Mouse (Mus musculus) myocyte (in vitro differentiated cells): ENCODE data around the gene Klhl40. TPM values are rescaled to one million over a fixed set of nuclear protein-coding genes. Genes with fewer than 3 reads are reported as not detected.

Experiments used
- H3K27me3 ChIP-seq: one replicate; pipeline ENCODE4 v1.6.1; 2011; ENCODE audit not compliant: control insufficient read depth, insufficient read depth, insufficient read length
- H3K36me3 ChIP-seq: one replicate; pipeline ENCODE4 v1.6.1; 2011; ENCODE audit not compliant: control insufficient read depth, insufficient read depth
- H3K4me2 ChIP-seq: one replicate; pipeline ENCODE4 v1.6.1; 2011; ENCODE audit warnings: low read depth, control low read depth
- H3K4me3 ChIP-seq: one replicate; pipeline ENCODE4 v1.5.1; 2011; ENCODE audit warnings: mild to moderate bottlenecking, control low read depth, moderate library complexity
- H3K79me2 ChIP-seq: one replicate; pipeline ENCODE4 v1.6.1; 2011; ENCODE audit not compliant: control insufficient read depth, insufficient read depth
- H3ac ChIP-seq: one replicate; pipeline ENCODE4 v1.6.1; 2011; ENCODE audit not compliant: control insufficient read depth, insufficient read length
- CEBPB ChIP-seq: IDR thresholded peaks from 2 replicates; pipeline ENCODE4 v1.6.1; 2011; ENCODE audit warnings: mild to moderate bottlenecking, moderate library complexity; ENCODE audit not compliant: poor library complexity, insufficient read depth, severe bottlenecking
- E2F4 ChIP-seq: IDR thresholded peaks from one replicate; pipeline ENCODE4 v1.6.1; 2011; ENCODE audit warnings: mild to moderate bottlenecking, control low read depth, moderate library complexity; ENCODE audit not compliant: insufficient read depth
- MAX ChIP-seq: IDR thresholded peaks from one replicate; pipeline ENCODE4 v1.6.1; 2011; ENCODE audit warnings: low read depth, mild to moderate bottlenecking, control low read depth
- MYOD1 ChIP-seq, 3 experiments: IDR thresholded peaks; one replicate each; pipeline ENCODE4 v1.6.1; 2011; ENCODE audit warnings: control low read depth in 2 of 3, low read depth in 2 of 3, mild to moderate bottlenecking in 2 of 3, moderate library complexity in 1 of 3; ENCODE audit not compliant: insufficient read length in 2 of 3, control insufficient read depth in 1 of 3
- MYOG ChIP-seq, 3 experiments: IDR thresholded peaks; one replicate each; pipeline ENCODE4 v1.6.1; 2011; ENCODE audit warnings: control low read depth in 2 of 3, low read depth in 2 of 3, mild to moderate bottlenecking in 2 of 3; ENCODE audit not compliant: insufficient read length in 2 of 3, control insufficient read depth in 1 of 3, insufficient read depth in 1 of 3
- POLR2A ChIP-seq: IDR thresholded peaks from one replicate; pipeline ENCODE4 v1.6.1; 2011; ENCODE audit warnings: low read depth, mild to moderate bottlenecking, control low read depth, moderate library complexity; ENCODE audit not compliant: insufficient read length
- POLR2AphosphoS2 ChIP-seq: IDR thresholded peaks from one replicate; pipeline ENCODE4 v1.6.1; 2011; ENCODE audit warnings: low read depth, control low read depth; ENCODE audit not compliant: insufficient read length
- REST ChIP-seq: IDR thresholded peaks from one replicate; pipeline ENCODE4 v1.6.1; 2011; ENCODE audit warnings: mild to moderate bottlenecking, control low read depth, moderate library complexity; ENCODE audit not compliant: insufficient read depth, insufficient read length
- SRF ChIP-seq: IDR thresholded peaks from one replicate; pipeline ENCODE4 v1.6.1; 2011; ENCODE audit warnings: low read depth; ENCODE audit not compliant: control insufficient read depth, insufficient read length
- TCF12 ChIP-seq: IDR thresholded peaks from one replicate; pipeline ENCODE4 v1.6.1; 2011; ENCODE audit warnings: mild to moderate bottlenecking, control low read depth; ENCODE audit not compliant: poor library complexity, insufficient read depth, severe bottlenecking
- TCF3 ChIP-seq: IDR thresholded peaks from one replicate; pipeline ENCODE4 v1.6.1; 2011; ENCODE audit warnings: low read depth, control low read depth; ENCODE audit not compliant: insufficient read length
- USF1 ChIP-seq: IDR thresholded peaks from one replicate; pipeline ENCODE4 v1.6.1; 2011; ENCODE audit warnings: low read depth, mild to moderate bottlenecking, control low read depth, moderate library complexity
- polyA plus RNA-seq: library from polyadenylated mRNA; unstranded; fragments of >200 nt; fragmentation: generic; extraction: Trizol; gene quantifications from one replicate; pipeline ENCODE4 v1.2.1, GENCODE M21; 2012; ENCODE audit warnings: missing spikeins

Gene Klhl40
- polyA plus RNA-seq, 1 experiment = 70.4 TPM

DNA sequence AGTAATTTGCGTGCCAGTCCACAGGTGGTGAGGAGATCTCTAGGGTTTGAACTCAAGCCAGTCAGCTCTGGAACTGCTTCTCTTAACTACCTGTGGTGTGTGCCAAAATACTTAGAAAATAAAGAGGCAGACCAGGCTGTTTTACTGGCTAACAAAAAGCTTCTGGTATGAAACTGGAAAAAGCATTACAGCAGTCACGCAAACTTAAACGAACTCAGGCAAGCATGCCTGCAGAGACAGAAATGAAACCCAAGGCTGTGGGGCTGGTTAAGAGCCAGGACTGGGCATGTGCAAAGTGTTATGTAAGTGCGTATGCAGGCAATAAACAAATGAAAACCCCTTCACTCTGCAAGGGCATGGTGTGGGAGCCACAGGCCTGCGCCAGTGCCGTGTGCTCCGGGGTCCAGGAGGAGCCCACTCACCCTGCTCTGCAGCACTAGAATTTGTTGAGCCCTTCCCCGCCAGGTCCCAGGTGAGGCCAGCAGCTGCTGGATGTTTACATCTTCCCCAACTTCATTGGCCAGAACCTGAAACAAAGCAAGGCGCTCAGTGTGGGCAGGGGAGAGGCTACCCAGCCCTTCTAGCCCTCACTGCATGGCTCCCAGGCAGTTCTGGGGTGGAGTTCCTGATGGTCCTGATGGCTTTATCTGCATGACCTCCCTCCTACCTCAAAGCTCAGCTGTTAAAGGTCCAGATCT is 41.8 kb downstream of the Klhl40 start:
- Histone ChIP-seq H3K27me3 (no peaks in the 10 kb centered on the region), H3K79me2 (no peaks in the 10 kb centered on the region), H3K4me2 (no peak overlapping the region), H3K36me3 (no peaks in the 10 kb centered on the region), H3K4me3 (no peak overlapping the region), H3ac (no peak overlapping the region)
- TF ChIP-seq POLR2AphosphoS2 = no peak
- no peak for TF ChIP-seq MYOD1 (IDR thresholded peaks at IDR 0.05; ENCODE audit: control insufficient read depth in 1 of 3, insufficient read length in 2 of 3, low read depth in 2 of 3)
- no peak for TF ChIP-seq CEBPB
- no peak for TF ChIP-seq POLR2A
- TF ChIP-seq SRF = no peak

DNA sequence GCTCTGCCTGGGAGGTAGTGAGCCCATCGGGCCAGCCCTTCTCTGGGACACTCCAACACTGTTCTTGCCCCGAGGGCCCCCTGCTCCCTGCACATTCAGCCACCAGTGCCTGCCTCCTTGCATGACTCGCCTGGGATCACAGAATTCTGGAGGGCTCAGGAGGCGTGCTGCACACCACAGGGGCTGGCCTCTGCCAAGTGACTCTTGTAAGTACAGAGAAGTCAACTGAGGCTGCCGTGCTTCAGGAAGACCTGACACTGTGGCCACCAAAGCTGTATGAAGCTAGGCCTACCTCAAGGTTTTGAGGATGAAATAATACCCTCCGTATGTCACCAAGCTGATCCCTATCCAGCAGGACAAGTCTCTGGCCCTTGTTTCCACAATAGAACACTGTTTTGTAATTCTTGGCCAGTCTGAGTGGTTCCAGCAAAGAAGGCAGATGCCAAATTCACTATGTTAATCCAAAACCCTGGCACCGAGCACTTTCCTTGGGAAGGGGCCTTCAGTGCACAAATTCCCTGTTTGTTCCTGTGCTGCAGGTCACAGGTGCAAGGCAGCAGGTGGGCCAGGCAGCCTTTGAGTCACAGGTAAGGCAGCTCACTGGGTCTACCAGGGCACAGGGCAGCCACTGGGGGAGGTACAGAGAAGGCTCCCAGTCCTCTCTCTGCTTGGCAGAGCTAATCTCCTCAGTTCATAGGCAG is 42.5 kb downstream of the Klhl40 start:
- no peak overlapping the region for H3K4me3 ChIP-seq
- H3K4me2 ChIP-seq = no peak overlapping the region
- H3K27me3 ChIP-seq = no peaks in the 10 kb centered on the region
- no peak overlapping the region for H3ac ChIP-seq
- H3K36me3 ChIP-seq = no peaks in the 10 kb centered on the region
- H3K79me2 ChIP-seq = no peaks in the 10 kb centered on the region
- no peak for TF ChIP-seq MYOG (IDR thresholded peaks at IDR 0.05; ENCODE audit: control insufficient read depth in 1 of 3, insufficient read depth in 1 of 3, insufficient read length in 2 of 3, low read depth in 2 of 3)
- TF ChIP-seq POLR2A = no peak
- no peak for TF ChIP-seq USF1
- no peak for TF ChIP-seq REST
- TF ChIP-seq CEBPB = no peak
- no peak for TF ChIP-seq POLR2AphosphoS2
- TF ChIP-seq SRF = no peak
- no peak for TF ChIP-seq E2F4
- no peak for TF ChIP-seq TCF3
- no peak for TF ChIP-seq TCF12
- no peak for TF ChIP-seq MYOD1 (IDR thresholded peaks at IDR 0.05; ENCODE audit: control insufficient read depth in 1 of 3, insufficient read length in 2 of 3, low read depth in 2 of 3)
- TF ChIP-seq MAX = no peak

- no peak overlapping the region for H3K4me2 ChIP-seq
- TF ChIP-seq TCF12 = no peak
- TF ChIP-seq MYOG (IDR thresholded peaks at IDR 0.05; ENCODE audit: control insufficient read depth in 1 of 3, insufficient read depth in 1 of 3, insufficient read length in 2 of 3, low read depth in 2 of 3) = peak in 1 of 3 experiments; percentile 5
- no peak overlapping the region for H3K4me3 ChIP-seq
- no peaks in the 10 kb centered on the region for H3K27me3 ChIP-seq
- H3K79me2 ChIP-seq = no peaks in the 10 kb centered on the region
- H3ac ChIP-seq = no peak overlapping the region
- H3K36me3 ChIP-seq = no peaks in the 10 kb centered on the region
These were observed 43.4 kb downstream of the Klhl40 start for GRCm38 (mm10) chr9:121820765-121821164.

- Histone ChIP-seq H3K36me3 (no peaks in the 10 kb centered on the region), H3K79me2 (no peaks in the 10 kb centered on the region), H3K4me2 (peak overlapping the region; percentile 24), H3K4me3 (no peak overlapping the region), H3K27me3 (no peaks in the 10 kb centered on the region), H3ac (no peak overlapping the region)
- no peak for TF ChIP-seq REST
- TF ChIP-seq MYOD1 (IDR thresholded peaks at IDR 0.05; ENCODE audit: control insufficient read depth in 1 of 3, insufficient read length in 2 of 3, low read depth in 2 of 3) = peak in 2 of 3 experiments; percentile 73 to 81
- no peak for TF ChIP-seq CEBPB
- TF ChIP-seq MYOG (IDR thresholded peaks at IDR 0.05; ENCODE audit: control insufficient read depth in 1 of 3, insufficient read depth in 1 of 3, insufficient read length in 2 of 3, low read depth in 2 of 3) = peak in 2 of 3 experiments; percentile 64 to 88
These were observed 45.2 kb downstream of the Klhl40 start for GRCm38 (mm10) chr9:121822585-121822991.

GRCm38 (mm10) chr9:121823051-121823450 is 45.6 kb downstream of the Klhl40 start:
- Histone ChIP-seq H3K79me2 (no peaks in the 10 kb centered on the region), H3K4me3 (no peak overlapping the region), H3K27me3 (no peaks in the 10 kb centered on the region), H3K4me2 (peak overlapping the region; percentile 24), H3ac (no peak overlapping the region), H3K36me3 (no peaks in the 10 kb centered on the region)
- TF ChIP-seq MYOD1 (IDR thresholded peaks at IDR 0.05; ENCODE audit: control insufficient read depth in 1 of 3, insufficient read length in 2 of 3, low read depth in 2 of 3) (no peak), TCF3 (no peak)
